Mouse (Mus musculus) G1E (cell line): ENCODE measurements at regions not wholly inside any gene's neighbourhood (a gene's known extent, or its start where the extent isn't known, plus 50 kb on each side); places are given as distances from the start of the nearest gene placed in this dataset.

Experiments used
- CTCF ChIP-seq: IDR thresholded peaks from 2 replicates; pipeline ENCODE4 v1.5.1; 2012; ENCODE audit warnings: low read depth, low read length, inconsistent platforms, mixed read lengths
- GATA1 ChIP-seq: IDR thresholded peaks from 2 replicates; pipeline ENCODE4 v1.6.1; 2012; ENCODE audit warnings: borderline replicate concordance, low read length, inconsistent platforms, mixed read lengths
- POLR2AphosphoS5 ChIP-seq: IDR thresholded peaks from 2 replicates; pipeline ENCODE4 v1.6.1; 2012; ENCODE audit warnings: low read depth, low read length, inconsistent platforms; ENCODE audit not compliant: insufficient replicate concordance
- TAL1 ChIP-seq: conservative IDR thresholded peaks from 2 replicates; pipeline ENCODE4 v1.6.1; 2012; ENCODE audit warnings: low read depth, low read length, inconsistent platforms, mixed read lengths

- TF ChIP-seq CTCF (no peak), GATA1 (no peak), POLR2AphosphoS5 (no peak), TAL1 (no peak)
Measured at GRCm38 (mm10) chr12:109531347-109532023, 68.6 kb downstream of the Rtl1 start.
